ENCODE assay signal across 24 mouse cellular contexts in genomic region chr4:137902268-137902667, GRCm38 (mm10). TPM values are rescaled to one million over a fixed set of nuclear protein-coding genes. Genes with fewer than 3 reads are reported as not detected.
DNase-seq lines count a peak whose midpoint lies in the region; ATAC-seq and TF ChIP-seq lines count a peak whose summit lies in the region.
"Had no signal": no experiment of that assay in that cellular context is flagged by ENCODE, and none has a peak within 500 bp of the region (broad histone marks: within the 10 kb centered on the region; RNA-seq: fewer than 3 reads in every experiment).

No protein-coding gene starts in this region.

- 0 out of 2 replicates have a peak overlapping the region, but pooled peaks have one; percentile 10 for H3K27ac ChIP-seq in forebrain, embryonic 12.5 days
- H3K27ac ChIP-seq in forebrain, postnatal 0 days (ENCODE audit: low read depth, low read length), result no peak overlapping the region
- 0 out of 2 replicates have a peak overlapping the region, but pooled peaks have one; percentile 17 for H3K27ac ChIP-seq in midbrain, embryonic 14.5 days (replicated peaks; ENCODE audit: low read depth, low read length)
- H3K27ac ChIP-seq in midbrain, embryonic 16.5 days (ENCODE audit: low read length), result no peak overlapping the region
- H3K27ac ChIP-seq in embryonic facial prominence, embryonic 15.5 days (replicated peaks), result peak overlapping the region; percentile 44; the same call in 1 of the 2 replicates
- H3K27ac ChIP-seq: heart, adult 2 months; heart, embryonic 13.5 days; hindbrain, embryonic 13.5 days; kidney, embryonic 15.5 days had no signal

- H3K4me2 ChIP-seq in forebrain, embryonic 12.5 days, result no peak overlapping the region
- no peak overlapping the region for H3K4me2 ChIP-seq in forebrain, postnatal 0 days (ENCODE audit: low read depth)
- H3K4me2 ChIP-seq in midbrain, embryonic 14.5 days (ENCODE audit: low read length), result no peak overlapping the region
- no peak overlapping the region for H3K4me2 ChIP-seq in midbrain, embryonic 16.5 days (ENCODE audit: low read length)
- H3K4me2 ChIP-seq in embryonic facial prominence, embryonic 15.5 days (replicated peaks), result no peak overlapping the region
- H3K4me2 ChIP-seq: heart, embryonic 13.5 days; hindbrain, embryonic 13.5 days; kidney, embryonic 15.5 days; liver, embryonic 11.5 days had no signal

- H3K4me3 ChIP-seq in forebrain, embryonic 12.5 days (replicated peaks), result no peak overlapping the region
- no peak overlapping the region for H3K4me3 ChIP-seq in forebrain, postnatal 0 days (ENCODE audit: low read depth, low read length)
- no peak overlapping the region for H3K4me3 ChIP-seq in midbrain, embryonic 14.5 days (replicated peaks; ENCODE audit: low read depth, low read length)
- no peak overlapping the region for H3K4me3 ChIP-seq in midbrain, embryonic 16.5 days (ENCODE audit: low read depth, low read length)
- no peak overlapping the region for H3K4me3 ChIP-seq in embryonic facial prominence, embryonic 15.5 days (replicated peaks)
- H3K4me3 ChIP-seq: heart, adult 2 months; heart, embryonic 13.5 days; hindbrain, embryonic 13.5 days; kidney, embryonic 15.5 days had no signal

- WGBS in forebrain, embryonic 12.5 days, result 50% methylated on average over 13 of the region's 13 CpGs
- WGBS in forebrain, postnatal 0 days, result 43% methylated on average over 13 of the region's 13 CpGs
- 26% methylated on average over 13 of the region's 13 CpGs for WGBS in midbrain, embryonic 14.5 days
- 39% methylated on average over 13 of the region's 13 CpGs for WGBS in midbrain, embryonic 16.5 days
- WGBS in embryonic facial prominence, embryonic 15.5 days, result 71% methylated on average over 13 of the region's 13 CpGs

- peaks cover 28% of the 10 kb centered on the region for H3K4me1 ChIP-seq in forebrain, embryonic 12.5 days
- peaks cover 10% of the 10 kb centered on the region; the same call in 1 of the 2 replicates for H3K4me1 ChIP-seq in forebrain, postnatal 0 days (ENCODE audit: insufficient read depth)
- peaks cover 15% of the 10 kb centered on the region for H3K4me1 ChIP-seq in midbrain, embryonic 14.5 days (ENCODE audit: control insufficient read depth, insufficient read depth, low read length)
- peaks cover 6% of the 10 kb centered on the region for H3K4me1 ChIP-seq in midbrain, embryonic 16.5 days (ENCODE audit: control insufficient read depth, insufficient read depth, low read length)
- H3K4me1 ChIP-seq in embryonic facial prominence, embryonic 15.5 days, result peaks cover 49% of the 10 kb centered on the region

- H3K9ac ChIP-seq in forebrain, embryonic 12.5 days, result no peak overlapping the region
- H3K9ac ChIP-seq in forebrain, postnatal 0 days, result no peak overlapping the region
- no peak overlapping the region for H3K9ac ChIP-seq in midbrain, embryonic 14.5 days (replicated peaks; ENCODE audit: low read length)
- H3K9ac ChIP-seq in midbrain, embryonic 16.5 days (ENCODE audit: low read depth, low read length), result no peak overlapping the region
- H3K9ac ChIP-seq in embryonic facial prominence, embryonic 15.5 days, result no peak overlapping the region
- H3K9ac ChIP-seq: heart, embryonic 13.5 days; hindbrain, embryonic 13.5 days; kidney, embryonic 15.5 days had no signal

- no peak for TF ChIP-seq CTCF in forebrain, postnatal 0 days (IDR thresholded peaks at IDR 0.05; ENCODE audit: low read depth)

- DNase-seq in forebrain, postnatal 0 days, result no peak
- DNase-seq in midbrain, embryonic 14.5 days, result peak; percentile 31
- DNase-seq in frontal cortex, adult 2 months (ENCODE audit: extremely low spot score in 1 of 2, low spot score in 1 of 2), result no peak
- DNase-seq: B cell, adult 2 months; cerebellum, adult 8-10 months; gastrocnemius, postnatal 36 days; heart, adult 2 months; heart, postnatal 14 days; kidney, adult 11 months; kidney, postnatal 36 days; layer of hippocampus, postnatal 36 days; lung, adult 18-20 months; lung, postnatal 14 days; right cerebral cortex, postnatal 14 days; thymus, postnatal 14 days had no signal

- no peak for ATAC-seq in forebrain, embryonic 12.5 days (ENCODE audit: low FRiP score)
- ATAC-seq in forebrain, postnatal 0 days, result no peak
- ATAC-seq in midbrain, embryonic 14.5 days (ENCODE audit: low FRiP score, low TSS enrichment), result no peak
- no peak for ATAC-seq in midbrain, embryonic 16.5 days
- no peak for ATAC-seq in embryonic facial prominence, embryonic 15.5 days (ENCODE audit: insufficient number of reproducible peaks, low FRiP score, low TSS enrichment, low read depth)
- no peak for ATAC-seq in megakaryocyte, adult 5-6 weeks (ENCODE audit: poor library complexity, severe bottlenecking)
- ATAC-seq: forebrain, embryonic 16.5 days had no signal

- peaks cover 24% of the 10 kb centered on the region for H3K27me3 ChIP-seq in forebrain, embryonic 12.5 days
- no peaks in the 10 kb centered on the region for H3K27me3 ChIP-seq in forebrain, postnatal 0 days (ENCODE audit: insufficient read depth, low read length)
- H3K27me3 ChIP-seq in midbrain, embryonic 14.5 days (ENCODE audit: control insufficient read depth, insufficient read depth, low read length), result no peaks in the 10 kb centered on the region
- no peaks in the 10 kb centered on the region for H3K27me3 ChIP-seq in midbrain, embryonic 16.5 days (ENCODE audit: control insufficient read depth, insufficient read depth, low read depth, low read length)
- H3K27me3 ChIP-seq in embryonic facial prominence, embryonic 15.5 days, result no peaks in the 10 kb centered on the region
- H3K27me3 ChIP-seq: kidney, embryonic 15.5 days had no signal

- no peaks in the 10 kb centered on the region for H3K36me3 ChIP-seq in forebrain, embryonic 12.5 days (replicated peaks)
- H3K36me3 ChIP-seq in forebrain, postnatal 0 days (ENCODE audit: insufficient read depth), result no peaks in the 10 kb centered on the region
- H3K36me3 ChIP-seq in midbrain, embryonic 14.5 days (ENCODE audit: control insufficient read depth, insufficient read depth, low read length), result no peaks in the 10 kb centered on the region
- no peaks in the 10 kb centered on the region for H3K36me3 ChIP-seq in midbrain, embryonic 16.5 days (ENCODE audit: control insufficient read depth, insufficient read depth, low read length)
- no peaks in the 10 kb centered on the region for H3K36me3 ChIP-seq in embryonic facial prominence, embryonic 15.5 days
- H3K36me3 ChIP-seq: heart, embryonic 13.5 days; hindbrain, embryonic 13.5 days; kidney, embryonic 15.5 days had no signal

- H3K9me3 ChIP-seq in forebrain, embryonic 12.5 days, result no peaks in the 10 kb centered on the region
- no peaks in the 10 kb centered on the region for H3K9me3 ChIP-seq in forebrain, postnatal 0 days (ENCODE audit: low read length)
- no peaks in the 10 kb centered on the region for H3K9me3 ChIP-seq in midbrain, embryonic 14.5 days (ENCODE audit: control insufficient read depth, low read length)
- H3K9me3 ChIP-seq in midbrain, embryonic 16.5 days (replicated peaks; ENCODE audit: control insufficient read depth, low read length, poor library complexity, severe bottlenecking), result no peaks in the 10 kb centered on the region
- H3K9me3 ChIP-seq in embryonic facial prominence, embryonic 15.5 days (replicated peaks), result no peaks in the 10 kb centered on the region
- H3K9me3 ChIP-seq: heart, embryonic 13.5 days; hindbrain, embryonic 13.5 days; kidney, embryonic 15.5 days had no signal

RNA-seq across cellular contexts. Expression of gene Ece1, which starts 40.2 kb away (rescaled TPM):
- polyA plus RNA-seq in forebrain, embryonic 12.5 days (2016; fragmentation: Nextera tagmentation; extraction: Ambion mirVana), result 18.3 and 23.4 TPM in 2 replicates
- total RNA-seq in forebrain, postnatal 0 days (2014; rRNA removed), result 24.1 and 32.1 TPM in 2 replicates
- polyA plus RNA-seq in forebrain, postnatal 0 days (2015; fragmentation: Nextera tagmentation; extraction: Ambion mirVana), result 14.4 and 16.2 TPM in 2 replicates
- 11.9 and 18.4 TPM in 2 replicates for polyA plus RNA-seq in midbrain, embryonic 14.5 days (2014; fragmentation: Nextera tagmentation; extraction: Ambion mirVana)
- polyA plus RNA-seq in midbrain, embryonic 16.5 days (2015; fragmentation: Nextera tagmentation; extraction: Ambion mirVana), result 20.8 and 21.3 TPM in 2 replicates
- polyA plus RNA-seq in embryonic facial prominence, embryonic 15.5 days (2015; fragmentation: Nextera tagmentation; extraction: Ambion mirVana), result 65.5 and 74.6 TPM in 2 replicates
- 24.6 and 29.5 TPM in 2 replicates for polyA plus RNA-seq in frontal cortex, adult 2 months (2012; rRNA removed)
- total RNA-seq in megakaryocyte, adult 5-6 weeks (2015), result 19.7 and 25.4 TPM in 2 replicates
- total RNA-seq in megakaryocyte, adult 5-6 weeks (2017), result 12.5 and 15.9 TPM in 2 replicates

Comparison
In these comparisons a context has a peak if more than half of its experiments do, and no peak if none do; other contexts are left out.
1. H3K27ac ChIP-seq: peak in forebrain, embryonic 12.5 days (single experiment), midbrain, embryonic 14.5 days (single experiment) and embryonic facial prominence, embryonic 15.5 days (single experiment); none in forebrain, postnatal 0 days (single experiment) and midbrain, embryonic 16.5 days (single experiment).